Mouse (Mus musculus) gonadal fat pad, adult 2 months (tissue): ENCODE data around the gene Gal3st3. TPM values are rescaled to one million over a fixed set of nuclear protein-coding genes. Genes with fewer than 3 reads are reported as not detected.

Experiments used
- DNase-seq: peaks from one replicate; pipeline ENCODE4 v3.0.0-alpha.2; 2012; ENCODE audit warnings: low read depth
- polyA plus RNA-seq: library from polyadenylated mRNA; depleted of rRNA; stranded (reverse); fragments of >200 nt; gene quantifications from 2 replicates; pipeline ENCODE4 v1.2.3, GENCODE M21; 2012; rRNA removed

Gene Gal3st3
- 1.4 and 3.3 TPM in 2 replicates for polyA plus RNA-seq

DNA sequence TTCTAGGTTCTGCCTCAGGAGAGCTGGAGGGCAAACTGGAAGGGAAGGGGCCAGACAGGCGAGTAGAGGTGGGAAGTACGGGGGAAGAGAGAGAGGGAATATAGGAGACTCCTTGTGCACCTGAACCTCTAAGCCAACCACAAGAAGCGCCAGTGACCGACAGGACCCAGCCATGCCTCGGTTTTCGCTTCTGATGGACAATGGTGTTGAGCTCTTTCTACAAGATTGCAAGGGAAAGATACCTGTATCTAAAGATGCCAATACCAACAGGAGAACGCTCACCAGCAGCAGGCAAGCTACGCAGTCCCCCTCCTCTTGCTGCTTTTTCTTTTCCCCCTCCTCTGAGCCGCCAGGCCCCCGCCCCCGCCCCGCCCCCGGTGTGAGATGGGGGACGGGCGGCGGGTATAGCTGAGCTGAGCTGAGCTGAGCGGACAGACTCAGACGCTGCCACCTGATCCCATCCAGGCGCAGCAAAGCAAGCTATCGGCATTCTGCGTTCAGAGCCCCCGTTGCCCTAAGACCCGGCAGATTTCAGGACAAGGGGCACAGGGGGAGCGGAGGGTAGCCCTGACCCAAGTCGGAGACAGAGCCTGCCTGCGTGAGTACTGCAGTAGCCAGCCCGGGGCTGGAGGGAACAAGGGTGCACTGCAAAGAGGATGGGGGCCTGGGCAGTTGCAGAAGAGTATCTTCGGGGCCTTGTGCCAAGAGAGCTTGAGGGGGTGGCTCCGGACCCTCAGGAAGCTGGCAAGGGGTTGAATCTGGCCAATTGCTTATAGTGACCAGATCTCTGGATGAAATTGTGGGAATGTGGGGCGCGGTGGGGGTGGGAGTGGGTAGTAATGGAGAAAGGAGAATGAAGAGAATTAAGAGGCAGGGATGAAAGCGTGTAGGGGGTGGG lies at the start of gene Gal3st3:
Gal3st3 (plus strand) TSS at position 429 of the 898 bp plus-strand sequence.
- no peak for DNase-seq

- DNase-seq: no peak
These were observed 41.0 kb upstream of the Gal3st3 start for GRCm38 (mm10) chr19:5257140-5257539.

DNA sequence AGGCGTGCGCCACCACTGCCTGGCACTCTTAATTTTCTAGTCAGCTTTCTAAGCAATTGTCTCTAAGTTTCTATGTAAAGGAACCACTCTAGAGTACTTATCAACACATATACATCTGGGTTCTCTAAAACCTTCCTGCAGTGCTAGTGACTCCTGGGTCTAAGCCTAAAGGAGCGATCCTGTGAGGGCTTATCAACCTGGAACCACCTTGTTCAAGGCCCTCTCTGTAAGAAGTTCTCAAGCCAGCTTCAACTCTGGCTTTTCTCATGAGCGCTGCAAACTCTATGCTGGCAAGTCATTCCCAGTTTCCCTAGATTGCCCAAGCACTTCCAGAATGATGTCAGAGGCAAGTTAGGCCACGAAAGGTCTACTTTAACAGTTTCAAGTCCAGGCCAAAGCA lies 31.1 kb upstream of the Gal3st3 start:
- no peak for DNase-seq

DNA sequence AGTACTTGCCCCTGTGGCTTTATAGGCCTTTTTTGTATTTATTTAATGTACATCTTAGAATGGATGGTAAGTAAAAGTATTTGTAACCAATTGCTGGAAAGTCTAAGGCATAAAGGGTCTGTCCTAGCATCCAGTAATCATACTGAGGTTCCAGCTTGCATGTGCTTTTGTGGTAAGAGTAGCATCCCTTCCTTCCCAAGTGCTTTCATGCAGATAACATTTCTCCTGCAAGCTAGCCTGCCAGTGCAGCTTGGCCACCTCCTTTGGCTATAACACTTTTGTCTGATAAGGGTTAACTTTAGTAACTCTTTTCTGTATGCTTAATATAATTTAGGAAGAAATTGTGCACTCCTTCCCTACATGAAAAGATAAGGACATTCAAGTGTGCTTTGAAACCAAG lies 30.1 kb upstream of the Gal3st3 start:
- no peak for DNase-seq

GRCm38 (mm10) chr19:5268875-5269274 lies 29.3 kb upstream of the Gal3st3 start:
- DNase-seq: no peak

DNA sequence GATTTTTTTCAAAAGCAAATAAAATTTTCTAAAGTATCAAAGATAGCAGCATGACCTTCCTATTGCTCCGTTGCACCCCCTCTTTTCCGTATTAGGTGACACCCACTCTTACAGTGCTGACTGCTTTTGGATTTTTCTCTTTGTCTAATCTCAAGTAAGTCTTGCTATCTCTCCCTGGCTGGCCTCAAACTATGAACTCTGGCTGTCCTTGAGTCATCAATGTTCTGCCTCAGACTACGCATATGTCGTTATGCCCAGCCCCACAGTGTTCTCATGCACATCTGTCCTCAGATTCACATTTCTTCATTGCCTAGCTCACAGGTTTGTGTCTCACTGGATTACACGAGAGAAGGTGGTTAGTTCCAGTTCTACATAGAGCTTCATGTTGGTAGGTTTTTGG lies 28.7 kb upstream of the Gal3st3 start:
- no peak for DNase-seq

- DNase-seq: no peak
These were observed 26.7 kb upstream of the Gal3st3 start for GRCm38 (mm10) chr19:5271430-5271829.

- no peak for DNase-seq
These were observed 25.8 kb upstream of the Gal3st3 start for GRCm38 (mm10) chr19:5272326-5272795.

DNA sequence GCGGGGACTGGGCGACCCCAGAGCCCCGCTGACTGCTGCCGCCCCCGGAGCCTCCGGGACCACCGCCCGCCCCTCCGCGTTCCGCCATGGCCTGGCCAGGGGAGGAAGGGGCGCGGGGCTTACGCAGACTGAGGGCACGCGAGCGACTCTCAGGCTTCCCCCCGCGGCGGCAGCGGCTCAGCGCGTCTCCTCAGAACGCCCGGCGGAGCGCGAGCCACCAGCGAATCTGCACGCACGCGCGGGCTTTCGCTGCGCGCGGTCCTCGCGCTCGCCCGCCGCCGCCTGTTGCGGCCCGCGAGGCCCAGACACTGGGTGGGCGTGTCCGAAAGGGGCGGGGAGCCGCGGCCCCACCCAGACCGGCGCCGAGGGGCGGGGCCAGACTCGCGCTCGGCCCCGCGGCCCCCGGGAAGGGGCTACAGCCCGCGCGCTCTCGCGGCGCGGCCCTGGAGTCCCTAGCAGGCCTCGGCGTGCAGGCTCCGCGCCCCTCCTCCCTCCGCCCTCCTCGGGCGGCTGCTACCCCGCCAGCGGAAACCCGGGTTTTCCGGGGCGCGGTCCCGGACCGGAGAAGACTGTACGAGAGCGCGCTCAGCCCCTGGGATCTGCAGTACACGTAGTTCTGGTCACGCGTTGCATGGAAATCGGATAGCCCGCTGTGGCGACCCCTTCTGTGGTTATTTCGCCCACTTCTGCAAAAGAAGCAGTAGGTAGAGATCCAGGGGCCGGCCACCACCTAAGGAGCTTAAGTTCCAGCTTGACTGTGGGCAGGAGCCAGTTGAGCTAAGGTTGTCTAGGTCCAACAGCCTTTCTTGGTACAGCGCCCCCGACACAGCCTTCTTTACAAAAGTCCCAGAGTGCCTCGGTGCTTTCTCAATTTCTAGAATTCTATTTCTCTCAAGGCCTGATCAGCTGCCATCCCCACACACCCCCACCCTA lies 25.1 kb upstream of the Gal3st3 start, which contains the start of gene Pacs1:
Pacs1 (minus strand) TSS at position 319 of the 933 bp plus-strand sequence.
- DNase-seq: no peak

DNA sequence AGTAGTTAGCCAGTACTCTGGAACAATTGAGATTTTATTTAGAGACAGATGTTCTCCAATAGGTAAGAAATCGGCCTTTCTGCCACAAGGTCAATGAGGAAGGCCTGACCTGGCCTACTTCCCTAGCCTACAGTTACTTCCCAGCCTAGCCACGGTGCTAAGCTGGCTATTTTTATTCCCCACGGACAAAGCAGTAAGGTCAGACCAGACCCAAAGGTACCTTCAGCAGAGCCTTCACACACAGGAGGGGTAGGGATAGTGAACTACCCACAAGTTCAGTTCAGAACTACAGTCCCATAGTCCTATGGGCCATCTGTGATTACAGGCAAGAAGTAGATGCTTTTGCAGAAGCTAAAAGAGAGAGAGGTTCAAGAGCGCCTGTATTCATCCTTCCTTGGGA lies 24.2 kb upstream of the Gal3st3 start:
- DNase-seq: no peak

- no peak for DNase-seq
These were observed 23.5 kb upstream of the Gal3st3 start for GRCm38 (mm10) chr19:5274641-5275040.

GRCm38 (mm10) chr19:5275736-5276135 lies 22.4 kb upstream of the Gal3st3 start:
- DNase-seq: no peak

DNA sequence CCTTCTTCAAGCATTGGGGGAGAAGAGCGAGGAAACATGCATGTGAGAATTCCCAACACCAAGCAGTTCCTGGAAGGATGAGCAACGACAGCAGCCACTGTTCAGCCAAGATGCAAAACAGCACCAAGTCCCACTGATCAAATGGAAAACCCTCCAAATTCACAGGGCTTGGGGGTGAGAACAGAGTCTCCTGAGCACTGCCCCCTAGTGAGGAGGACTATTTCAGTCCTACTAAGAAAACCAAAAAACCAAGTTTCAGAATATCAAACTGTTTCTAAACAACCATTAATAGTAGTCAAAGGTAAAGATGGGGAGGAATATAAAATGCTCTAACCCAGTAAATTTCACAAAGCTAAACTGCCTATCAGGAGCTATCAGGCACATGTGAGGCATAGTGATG lies 21.6 kb upstream of the Gal3st3 start:
- no peak for DNase-seq

DNA sequence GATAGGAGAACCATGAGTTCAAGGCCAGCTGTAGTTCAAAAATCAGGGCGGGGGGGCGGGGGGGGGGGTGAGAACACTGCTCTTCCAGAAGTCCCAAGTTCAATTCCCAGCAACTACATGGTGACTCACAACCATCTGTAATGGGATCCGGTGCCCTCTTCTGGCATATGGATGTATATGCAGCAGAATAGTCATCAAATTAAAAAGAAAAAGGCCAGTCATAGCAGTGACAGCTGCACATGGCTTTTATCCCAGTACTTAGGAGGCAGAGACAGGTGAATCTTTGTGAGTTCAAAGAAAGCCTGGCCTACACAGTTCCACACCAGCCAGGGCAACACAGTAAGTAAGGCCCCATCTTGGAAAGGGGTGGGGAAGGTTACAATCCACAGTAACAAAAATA lies 21.0 kb upstream of the Gal3st3 start:
- no peak for DNase-seq

GRCm38 (mm10) chr19:5278381-5278780 lies 19.8 kb upstream of the Gal3st3 start:
- DNase-seq: no peak

DNA sequence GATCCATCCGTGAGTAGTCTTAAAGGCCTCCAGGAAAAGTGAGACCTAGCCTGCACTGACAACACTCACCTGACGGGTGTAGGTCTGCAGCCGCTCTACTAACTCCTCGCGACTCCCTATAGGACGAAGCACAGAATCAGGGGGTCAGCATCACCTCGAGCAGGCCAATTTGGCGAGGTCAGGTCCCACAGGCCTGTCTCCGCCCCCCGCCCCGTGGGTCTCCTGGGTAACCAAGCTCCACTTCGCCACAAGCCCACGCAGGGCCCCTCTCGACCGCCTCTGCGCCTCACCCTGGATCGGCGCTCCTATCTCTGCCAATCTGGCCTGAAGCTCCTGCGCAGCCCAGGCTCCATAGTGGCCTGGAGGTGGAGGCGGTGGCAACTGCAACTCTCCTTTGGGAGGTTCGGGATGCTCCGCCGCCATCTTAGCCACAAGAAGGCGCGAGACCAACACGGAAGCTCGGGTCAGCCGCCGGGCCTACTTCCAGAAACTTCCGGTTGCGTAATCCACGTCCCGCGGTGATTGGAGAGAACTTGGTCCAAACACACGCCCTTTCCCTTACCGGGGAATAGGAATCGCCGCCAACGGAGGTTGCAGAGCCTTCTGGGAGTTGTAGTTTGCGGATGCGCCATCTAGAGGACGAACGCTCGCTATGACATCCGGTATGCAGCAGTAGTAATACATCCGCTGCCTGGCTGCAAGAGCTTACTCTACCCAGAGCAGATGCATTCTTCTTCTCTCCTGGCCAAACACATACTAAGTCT lies 3.0 kb upstream of the Gal3st3 start, which contains the start of gene Sf3b2:
Sf3b2 (minus strand) TSS at position 484 of the 764 bp plus-strand sequence.
- peak; percentile 89 for DNase-seq

DNA sequence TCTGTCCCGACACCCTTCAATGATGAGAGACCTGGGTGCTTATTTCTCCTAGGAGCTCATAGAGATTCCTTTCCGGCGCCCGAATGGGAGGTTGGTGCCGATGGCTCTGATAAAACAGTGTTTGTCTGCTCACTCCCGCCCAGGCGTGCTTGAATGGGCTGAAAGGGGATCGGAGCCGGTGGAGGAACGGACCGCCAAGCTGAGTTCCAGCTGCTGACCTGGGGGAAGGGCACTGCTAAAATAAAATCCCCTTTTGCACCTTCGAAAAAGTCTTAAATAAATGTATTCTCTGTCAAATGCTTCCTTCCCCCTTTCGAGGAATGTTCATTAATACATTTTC lies 2.4 kb upstream of the Gal3st3 start:
- no peak for DNase-seq

GRCm38 (mm10) chr19:5296630-5297029 lies 1.5 kb upstream of the Gal3st3 start:
- DNase-seq: no peak

- no peak for DNase-seq
These were observed 2.5 kb downstream of the Gal3st3 start for GRCm38 (mm10) chr19:5300588-5300987.

- DNase-seq: no peak
These were observed 4.3 kb downstream of the Gal3st3 start for GRCm38 (mm10) chr19:5302455-5302854.

DNA sequence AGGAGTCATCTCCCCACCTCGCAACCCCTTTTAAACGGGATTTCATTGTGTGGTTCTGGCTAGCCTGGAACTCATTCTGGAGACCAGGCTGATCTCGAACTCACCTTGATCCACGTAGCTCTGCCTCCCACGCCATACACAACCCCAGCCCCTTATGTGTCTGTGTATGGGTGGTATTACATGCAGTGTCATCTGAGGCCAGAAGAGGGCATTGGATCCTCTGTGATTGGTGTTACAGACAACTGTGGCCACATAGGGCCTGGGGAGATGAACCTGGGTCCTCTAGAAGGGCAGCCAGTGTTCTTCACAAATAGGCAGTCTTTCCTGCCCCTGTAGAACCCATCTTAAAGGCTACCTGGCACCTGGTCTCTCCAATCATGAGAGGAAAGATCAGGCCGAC lies 8.1 kb downstream of the Gal3st3 start:
- no peak for DNase-seq
